Mouse (Mus musculus) intestine, embryonic 16.5 days (tissue): ENCODE results near the gene Gm266. TPM values are rescaled to one million over a fixed set of nuclear protein-coding genes. Genes with fewer than 3 reads are reported as not detected.
A peak's percentile ranks its signal among the peaks of the same experiment; 100 is the strongest.

ENCODE experiments used
- ATAC-seq: fragments of 200-750 bp; cut with Nextera tagmentation; 2 replicates; pipeline ENCODE4 v1.8.0; 2017; ENCODE audit warnings: moderate TSS enrichment, moderate library complexity
- H3K27ac ChIP-seq: fragments of 300-500 bp; sonication (generic); 2 replicates; pipeline ENCODE4 v1.5.1; 2014; ENCODE audit warnings: mild to moderate bottlenecking, low read length
- H3K27me3 ChIP-seq: fragments of 300-500 bp; sonication (generic); replicated peaks from 2 replicates; pipeline ENCODE4 v1.6.1; 2014; ENCODE audit warnings: low read length, control low read depth, mixed read lengths; ENCODE audit not compliant: control insufficient read depth, insufficient read depth
- H3K36me3 ChIP-seq: fragments of 300-500 bp; sonication (generic); 2 replicates; pipeline ENCODE4 v1.6.1; 2014; ENCODE audit warnings: low read length, control low read depth; ENCODE audit not compliant: control insufficient read depth, insufficient read depth
- H3K4me1 ChIP-seq: fragments of 300-500 bp; sonication (generic); 2 replicates; pipeline ENCODE4 v1.6.1; 2014; ENCODE audit warnings: low read length, control low read depth, mixed read lengths; ENCODE audit not compliant: control insufficient read depth, insufficient read depth
- H3K4me2 ChIP-seq: fragments of 300-500 bp; sonication (generic); 2 replicates; pipeline ENCODE4 v1.6.1; 2014; ENCODE audit warnings: low read depth, low read length, control low read depth
- H3K4me3 ChIP-seq: fragments of 300-500 bp; sonication (generic); 2 replicates; pipeline ENCODE4 v1.5.1; 2014; ENCODE audit warnings: mild to moderate bottlenecking, low read length
- H3K9ac ChIP-seq: fragments of 300-500 bp; sonication (generic); 2 replicates; pipeline ENCODE4 v1.6.1; 2014; ENCODE audit warnings: low read depth, low read length
- H3K9me3 ChIP-seq: fragments of 300-500 bp; sonication (generic); 2 replicates; pipeline ENCODE4 v1.6.1; 2016; ENCODE audit warnings: low read length, control low read depth; ENCODE audit not compliant: control insufficient read depth
- WGBS: fragments of 180-500 bp; shearing (Covaris S2); extraction: QIAGEN DNeasy Blood & Tissue Kit; methylation state at CpG from one replicate; pipeline ENCODE4 v1.1.7; 2014; 5-methylcytosine and 5-hydroxymethylcytosine counted together
- polyA plus RNA-seq: library from polyadenylated mRNA; unstranded; fragments of >200 nt; fragmentation: Nextera tagmentation; extraction: Ambion mirVana; gene quantifications from 2 replicates; pipeline ENCODE4 v1.2.1, GENCODE M21; 2015

Gm266 gene
- polyA plus RNA-seq, 1 experiment from 2014 or later = 11.7 TPM

- WGBS = 8% methylated on average over 43 of the region's 52 CpGs
- no peaks in the 10 kb centered on the region for H3K9me3 ChIP-seq
- peak overlapping the region; percentile 44 for H3K4me2 ChIP-seq
- H3K4me3 ChIP-seq = peak overlapping the region; percentile 25
- no peak for ATAC-seq
- no peaks in the 10 kb centered on the region for H3K36me3 ChIP-seq
- peak overlapping the region; percentile 43; the same call in 1 of the 2 replicates for H3K9ac ChIP-seq
- no peak overlapping the region for H3K27ac ChIP-seq
- H3K4me1 ChIP-seq = peaks cover 35% of the 10 kb centered on the region
- H3K27me3 ChIP-seq = peaks cover 80% of the 10 kb centered on the region
Observed at GRCm38 (mm10) chr12:111445161-111445889, 40.3 kb downstream of the Gm266 start.

- H3K4me3 ChIP-seq = 0 out of 2 replicates have a peak overlapping the region, but pooled peaks have one; percentile 3
- no peaks in the 10 kb centered on the region for H3K9me3 ChIP-seq
- no peak overlapping the region for H3K9ac ChIP-seq
- 45% methylated on average over 10 of the region's 10 CpGs for whole genome bisulfite sequencing
- no peak overlapping the region for H3K4me2 ChIP-seq
- ATAC-seq = no peak
- no peak overlapping the region for H3K27ac ChIP-seq
- peaks cover 27% of the 10 kb centered on the region for H3K4me1 ChIP-seq
- H3K27me3 ChIP-seq = peaks cover 75% of the 10 kb centered on the region
- H3K36me3 ChIP-seq = no peaks in the 10 kb centered on the region
Observed at GRCm38 (mm10) chr12:111443921-111444831, 41.4 kb downstream of the Gm266 start.

GRCm38 (mm10) chr12:111443011-111443870 lies 42.4 kb downstream of the Gm266 start:
- H3K4me3 ChIP-seq = peak overlapping the region; percentile 50
- peaks cover 66% of the 10 kb centered on the region for H3K27me3 ChIP-seq
- H3K4me1 ChIP-seq = peaks cover 26% of the 10 kb centered on the region
- H3K4me2 ChIP-seq = peak overlapping the region; percentile 78
- peak; percentile 52 for ATAC-seq
- WGBS = 32% methylated on average over 15 of the region's 15 CpGs
- peak overlapping the region; percentile 62; the same call in 1 of the 2 replicates for H3K9ac ChIP-seq
- no peaks in the 10 kb centered on the region for H3K36me3 ChIP-seq
- no peak overlapping the region for H3K27ac ChIP-seq
- H3K9me3 ChIP-seq = no peaks in the 10 kb centered on the region

- peaks cover 33% of the 10 kb centered on the region for H3K4me1 ChIP-seq
- H3K36me3 ChIP-seq = no peaks in the 10 kb centered on the region
- H3K4me2 ChIP-seq = peak within 1 kb of the TSS; percentile 78
- ATAC-seq = peak; percentile 60
- WGBS = 2% methylated on average over 48 of the region's 48 CpGs
- peak within 1 kb of the TSS; percentile 50 for H3K4me3 ChIP-seq
- H3K27ac ChIP-seq = no peak within 1 kb of the TSS
- peaks cover 58% of the 10 kb centered on the region for H3K27me3 ChIP-seq
- peak within 1 kb of the TSS; percentile 62 for H3K9ac ChIP-seq
- H3K9me3 ChIP-seq = no peaks in the 10 kb centered on the region
Observed at GRCm38 (mm10) chr12:111442309-111443010, 43.2 kb downstream of the Gm266 start, which contains the start of gene Tnfaip2. TSS of gene Tnfaip2 (plus strand) at chr12:111442469.

GRCm38 (mm10) chr12:111441523-111441922 lies 44.1 kb downstream of the Gm266 start:
- ATAC-seq = no peak
- Histone ChIP-seq H3K27ac (no peak overlapping the region), H3K27me3 (peaks cover 50% of the 10 kb centered on the region), H3K36me3 (no peaks in the 10 kb centered on the region), H3K4me2 (no peak overlapping the region), H3K9ac (no peak overlapping the region), H3K9me3 (no peaks in the 10 kb centered on the region), H3K4me3 (no peak overlapping the region), H3K4me1 (peaks cover 39% of the 10 kb centered on the region)
- 67% methylated on average over 3 of the region's 3 CpGs for WGBS

- Histone ChIP-seq H3K4me3 (no peak overlapping the region), H3K9ac (no peak overlapping the region), H3K4me2 (no peak overlapping the region), H3K27ac (no peak overlapping the region), H3K36me3 (no peaks in the 10 kb centered on the region), H3K9me3 (no peaks in the 10 kb centered on the region), H3K27me3 (peaks cover 45% of the 10 kb centered on the region), H3K4me1 (peaks cover 40% of the 10 kb centered on the region)
- ATAC-seq = no peak
- WGBS = 81% methylated on average over 9 of the region's 9 CpGs
Observed at GRCm38 (mm10) chr12:111440701-111441373, 44.8 kb downstream of the Gm266 start.

GRCm38 (mm10) chr12:111438850-111439249 lies 46.8 kb downstream of the Gm266 start:
- Histone ChIP-seq H3K27me3 (peaks cover 30% of the 10 kb centered on the region), H3K4me2 (no peak overlapping the region), H3K36me3 (no peaks in the 10 kb centered on the region), H3K9me3 (no peaks in the 10 kb centered on the region), H3K27ac (peak overlapping the region; percentile 45; the same call in 1 of the 2 replicates), H3K4me3 (no peak overlapping the region), H3K4me1 (peaks cover 36% of the 10 kb centered on the region), H3K9ac (no peak overlapping the region)
- 69% methylated on average over 6 of the region's 6 CpGs for WGBS
- ATAC-seq = peak; percentile 73

- Histone ChIP-seq H3K4me1 (peaks cover 34% of the 10 kb centered on the region), H3K4me2 (no peak overlapping the region), H3K9me3 (no peaks in the 10 kb centered on the region), H3K27me3 (peaks cover 15% of the 10 kb centered on the region), H3K27ac (peak overlapping the region; percentile 73), H3K4me3 (no peak overlapping the region), H3K9ac (no peak overlapping the region), H3K36me3 (no peaks in the 10 kb centered on the region)
- ATAC-seq = peak; percentile 6; the same call in 1 of the 2 replicates
- WGBS = 63% methylated on average over 5 of the region's 5 CpGs
Observed at GRCm38 (mm10) chr12:111437222-111437900, 48.3 kb downstream of the Gm266 start.
